Mouse (Mus musculus) cerebellum, adult (tissue): ENCODE measurements around the gene Fuz.
"Not testable (repeated sequence)": the region's sequence is repeated elsewhere in the genome, so short reads cannot be mapped to it uniquely, and the experiment has no call there.

Experiments used
- ATAC-seq: cut with Nextera tagmentation; 2 replicates; pipeline ENCODE4 v1.9.2; 2017; ENCODE audit warnings: mild to moderate bottlenecking, moderate library complexity, mixed read lengths; ENCODE audit not compliant: insufficient number of reproducible peaks, low FRiP score, low TSS enrichment

Gene Fuz

DNA sequence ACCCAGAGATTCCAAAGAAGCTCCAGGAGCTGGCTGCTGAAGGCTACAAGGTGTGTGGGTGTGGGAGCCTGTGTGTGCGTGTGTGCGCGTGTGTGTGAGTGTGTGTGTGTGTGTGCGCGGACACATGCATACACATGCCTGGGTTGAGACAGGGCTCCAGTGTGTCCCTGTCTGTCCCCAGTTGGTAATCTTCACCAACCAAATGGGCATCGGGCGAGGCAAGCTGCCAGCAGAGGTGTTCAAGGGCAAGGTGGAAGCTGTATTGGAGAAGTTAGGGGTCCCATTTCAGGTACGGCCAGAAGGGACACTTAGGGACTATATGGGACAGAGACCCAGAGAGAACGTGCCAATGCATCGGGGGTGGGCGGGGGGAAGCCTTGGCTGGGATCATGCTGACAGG is 36.0 kb upstream of the Fuz start:
- ATAC-seq = no peak

DNA sequence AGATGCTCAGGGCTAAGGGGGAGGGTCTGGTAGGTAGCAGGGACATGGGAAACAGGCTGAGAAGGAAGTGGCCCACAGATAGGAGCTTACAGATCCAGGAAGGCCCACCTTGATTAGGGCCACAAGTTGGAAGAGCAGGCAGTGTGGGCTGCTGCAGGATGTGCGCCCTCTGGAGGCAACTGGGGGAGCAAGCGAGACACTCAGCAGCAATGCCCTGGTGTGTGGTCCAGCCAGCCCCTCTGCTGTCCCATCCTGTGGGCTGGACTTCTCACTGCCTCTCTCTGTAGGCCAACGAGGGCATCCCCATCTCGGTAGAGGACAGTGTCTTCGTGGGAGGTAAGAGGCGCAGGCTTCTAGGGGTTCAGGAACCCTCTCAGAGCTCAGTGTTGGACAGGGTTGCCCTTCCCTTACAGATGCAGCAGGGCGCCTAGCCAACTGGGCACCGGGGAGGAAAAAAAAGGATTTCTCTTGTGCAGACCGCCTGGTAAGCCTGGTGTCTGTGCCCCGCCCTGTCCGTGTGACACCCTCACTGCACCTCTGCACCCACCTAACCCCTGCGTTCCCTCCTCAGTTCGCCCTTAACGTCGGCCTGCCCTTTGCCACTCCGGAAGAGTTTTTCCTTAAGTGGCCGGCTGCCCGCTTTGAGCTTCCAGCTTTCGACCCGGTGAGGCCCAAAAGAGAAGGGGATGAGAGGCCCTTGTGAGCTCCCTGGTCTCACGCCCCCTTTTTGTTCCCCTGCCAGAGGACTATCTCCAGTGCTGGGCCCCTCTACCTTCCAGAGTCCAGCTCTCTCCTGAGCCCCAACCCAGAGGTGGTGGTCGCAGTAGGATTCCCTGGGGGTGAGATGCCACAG is 35.1 kb upstream of the Fuz start:
- no peak for ATAC-seq

DNA sequence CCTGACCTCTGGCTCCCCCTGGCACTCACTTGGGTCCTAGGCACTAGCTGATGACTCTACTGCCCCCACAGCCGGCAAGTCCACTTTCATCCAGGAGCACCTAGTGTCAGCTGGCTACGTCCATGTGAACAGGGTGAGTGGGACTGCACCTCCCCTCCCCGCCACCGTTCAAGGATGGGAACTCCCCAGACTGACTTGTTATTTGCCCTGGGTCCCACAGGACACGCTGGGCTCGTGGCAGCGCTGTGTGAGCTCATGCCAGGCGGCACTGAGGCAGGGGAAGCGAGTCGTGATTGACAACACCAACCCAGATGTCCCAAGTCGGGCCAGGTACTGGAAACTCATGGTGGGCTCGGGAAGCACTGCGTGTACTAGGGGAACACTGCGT is 34.5 kb upstream of the Fuz start:
- no peak for ATAC-seq

DNA sequence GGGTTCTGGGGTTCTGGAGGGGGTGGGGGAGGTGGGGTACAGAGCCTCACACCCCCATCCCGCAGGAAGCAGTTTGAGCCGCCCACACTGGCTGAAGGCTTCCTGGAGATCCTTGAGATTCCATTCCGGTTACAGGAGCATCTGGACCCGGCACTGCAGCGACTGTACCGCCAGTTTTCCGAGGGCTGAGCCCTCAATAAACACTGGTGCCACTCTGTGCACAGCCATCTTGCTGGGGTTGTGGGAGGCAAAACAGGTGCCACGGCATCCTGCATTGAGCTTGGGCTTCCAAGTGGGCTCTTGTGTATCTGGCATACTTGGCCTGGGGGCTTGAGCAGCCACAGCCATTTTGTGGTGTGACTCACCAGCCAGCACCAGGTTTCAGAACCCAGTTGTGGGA is 33.4 kb upstream of the Fuz start:
- no peak for ATAC-seq

DNA sequence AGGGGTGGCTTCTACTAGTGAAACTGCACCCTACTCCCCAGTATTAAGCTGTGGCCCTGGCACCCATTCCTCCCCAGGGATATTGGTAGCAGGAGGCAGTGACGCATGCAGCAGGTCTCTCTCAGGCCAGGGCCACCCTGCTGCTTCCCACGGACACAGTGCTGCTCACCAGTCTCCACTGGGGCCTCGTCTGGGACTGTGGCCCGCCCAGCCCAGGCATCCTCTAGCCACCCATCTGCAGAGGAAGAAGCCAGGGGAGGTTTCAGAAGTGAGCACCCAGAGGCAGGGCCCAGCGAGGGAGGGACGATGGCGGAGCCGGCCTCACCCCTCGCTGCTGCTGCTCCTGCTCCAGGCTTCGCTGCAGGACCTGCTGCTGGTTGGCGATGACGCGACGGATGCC is 32.7 kb upstream of the Fuz start:
- no peak for ATAC-seq

DNA sequence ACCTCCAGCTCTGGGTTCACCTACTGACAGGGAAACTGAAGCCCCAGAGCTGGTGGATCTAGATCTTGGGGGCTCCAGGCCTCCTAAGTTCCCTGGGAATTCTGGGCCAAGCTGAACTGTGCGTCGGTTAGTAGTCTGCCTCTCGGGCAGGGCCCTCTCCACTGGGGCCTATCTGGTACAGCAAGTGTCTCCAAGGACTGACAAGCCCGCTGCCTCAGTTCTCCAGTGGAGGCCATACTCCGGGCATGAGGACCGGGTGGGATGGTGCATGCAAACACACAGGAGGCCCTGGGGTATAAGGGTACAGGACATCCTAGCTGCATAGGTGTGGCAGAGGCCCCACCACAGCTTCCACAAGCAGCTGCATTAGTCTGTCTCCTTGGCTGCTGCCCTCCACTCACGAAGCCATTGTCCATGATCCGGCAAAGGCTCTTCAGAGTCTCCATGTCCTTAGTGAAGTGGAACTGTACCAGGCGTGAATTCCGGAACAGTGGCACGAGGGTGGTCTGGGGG is 31.8 kb upstream of the Fuz start:
- no peak for ATAC-seq

DNA sequence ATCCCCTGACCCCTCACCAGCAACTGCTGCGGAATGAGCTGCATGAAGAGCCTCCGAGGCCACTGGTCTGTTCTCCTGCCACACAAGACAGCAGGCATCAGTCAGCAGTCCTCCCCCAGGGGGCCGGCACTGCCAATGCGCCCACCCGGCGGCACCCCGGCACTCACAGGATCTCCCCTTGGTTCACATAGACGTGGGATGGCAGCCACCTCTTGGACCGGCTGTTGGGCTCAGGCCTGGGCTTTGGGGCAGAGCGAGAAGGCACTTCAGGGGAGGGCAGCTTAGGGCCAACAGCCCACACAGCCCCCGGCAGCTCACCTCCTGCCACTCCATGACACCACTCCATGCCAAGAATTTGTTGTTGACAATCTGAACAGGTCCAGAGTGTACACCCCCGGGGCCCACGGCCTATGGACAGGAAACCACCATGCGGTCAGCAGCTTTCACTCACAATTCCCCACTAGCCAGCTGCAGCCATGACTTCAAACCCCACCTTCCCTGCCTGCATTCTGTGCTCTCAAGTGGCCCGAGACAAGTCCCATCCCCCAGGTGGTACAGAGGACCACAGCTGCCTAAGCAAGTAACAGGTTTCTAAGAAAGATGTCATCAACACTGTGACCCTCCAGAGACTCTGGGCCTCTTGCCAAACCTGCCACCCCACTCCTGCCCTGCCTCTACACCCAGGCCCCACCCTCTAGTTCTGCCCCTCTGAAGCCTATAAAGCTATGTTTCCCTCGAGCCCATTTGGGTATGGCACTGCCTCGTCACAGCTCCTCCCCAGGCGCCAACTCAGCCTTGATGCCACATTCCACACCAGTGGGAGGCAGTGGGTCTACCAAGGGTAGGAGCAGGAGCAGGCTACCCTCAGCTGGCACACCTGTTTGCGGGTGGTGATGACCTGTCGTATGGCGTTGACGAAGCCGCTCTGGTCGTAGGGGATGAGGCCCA is 31.0 kb upstream of the Fuz start:
- ATAC-seq = no peak

DNA sequence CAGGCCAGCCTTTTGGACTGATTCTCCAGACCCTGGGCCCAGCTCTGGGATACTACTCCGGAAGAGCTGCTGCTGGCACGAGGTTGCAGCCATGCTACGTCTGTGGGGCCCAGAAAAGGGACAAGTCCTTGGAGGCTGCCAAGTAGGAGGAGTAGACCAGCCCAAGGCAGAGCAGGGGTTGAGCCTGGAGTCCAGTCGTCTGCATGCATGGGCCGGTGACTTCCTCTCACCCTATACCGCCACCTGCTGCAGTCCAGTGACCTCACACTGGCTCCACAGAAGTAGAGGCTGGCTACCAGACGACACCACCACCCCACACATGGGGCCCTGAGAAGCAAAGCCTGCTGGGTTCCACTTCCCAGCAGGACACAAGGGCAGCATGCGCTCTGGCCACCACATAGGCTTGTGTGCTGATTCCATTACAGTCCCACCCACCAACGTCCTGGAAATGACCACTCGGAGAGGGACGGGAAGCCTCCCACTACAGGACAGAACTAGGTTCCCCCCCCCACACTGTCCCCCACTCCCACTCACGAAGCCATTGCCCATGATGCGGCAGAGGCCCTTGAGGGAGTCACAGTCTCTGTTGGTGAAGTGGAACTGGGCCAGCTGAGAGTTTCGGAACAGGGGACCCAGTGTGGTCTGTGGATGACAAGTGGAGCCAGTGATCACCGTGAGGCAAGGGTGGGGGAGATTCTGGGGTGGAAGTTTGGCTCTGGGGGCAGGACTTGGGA is 29.4 kb upstream of the Fuz start:
- no peak for ATAC-seq

DNA sequence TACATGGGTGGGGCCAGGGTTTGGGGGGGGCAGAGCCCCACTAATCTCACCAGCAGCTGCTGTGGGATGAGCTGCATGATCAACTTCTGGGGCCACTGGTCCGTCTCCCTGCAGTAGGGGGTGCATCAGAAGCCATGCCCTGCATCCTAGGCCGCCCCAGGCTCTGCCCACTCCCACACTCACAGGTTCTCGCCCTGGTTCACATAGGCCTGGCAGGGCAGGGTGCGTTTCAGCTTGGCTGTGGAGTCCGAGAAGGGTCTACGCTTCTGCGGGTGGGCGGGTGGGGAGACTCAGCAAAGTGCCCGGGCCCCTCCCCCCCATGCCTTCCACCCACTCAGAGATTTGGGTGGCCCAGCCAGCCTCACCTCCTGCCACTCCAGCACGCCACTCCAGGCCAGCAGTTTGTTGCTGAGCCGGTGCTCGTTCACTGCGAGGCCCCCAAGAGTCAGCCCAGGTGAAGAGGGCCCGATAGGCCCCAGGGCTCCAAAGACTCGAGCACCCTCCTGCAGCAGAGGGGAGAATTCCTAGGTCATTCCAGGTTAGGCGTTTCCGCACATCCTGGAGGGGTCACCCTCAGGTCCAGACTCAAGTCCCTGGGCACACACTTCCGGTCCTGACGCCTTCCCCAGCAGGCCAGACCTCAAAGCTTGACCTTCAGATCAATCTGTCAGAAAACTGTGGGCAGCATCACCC is 28.7 kb upstream of the Fuz start:
- ATAC-seq = no peak

DNA sequence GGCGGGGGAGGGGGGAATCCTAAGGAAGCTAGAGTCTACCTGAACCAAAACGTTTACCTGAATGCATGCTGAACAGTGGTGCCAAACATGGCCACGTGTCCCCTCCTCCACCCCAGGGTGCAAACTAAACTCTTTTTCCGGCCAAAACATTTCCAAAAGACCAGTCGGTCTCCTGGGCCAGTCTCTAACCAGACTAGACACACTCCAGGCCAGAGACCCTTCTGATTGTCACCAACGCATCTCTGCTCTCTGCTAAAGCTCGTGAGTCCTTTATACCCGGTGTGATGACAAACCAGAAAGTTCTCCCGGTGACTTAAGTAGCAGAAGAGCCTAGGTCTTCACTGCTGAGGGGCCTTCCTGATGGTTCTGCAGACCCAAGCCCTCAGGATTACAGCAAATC is 28.1 kb upstream of the Fuz start:
- no peak for ATAC-seq

DNA sequence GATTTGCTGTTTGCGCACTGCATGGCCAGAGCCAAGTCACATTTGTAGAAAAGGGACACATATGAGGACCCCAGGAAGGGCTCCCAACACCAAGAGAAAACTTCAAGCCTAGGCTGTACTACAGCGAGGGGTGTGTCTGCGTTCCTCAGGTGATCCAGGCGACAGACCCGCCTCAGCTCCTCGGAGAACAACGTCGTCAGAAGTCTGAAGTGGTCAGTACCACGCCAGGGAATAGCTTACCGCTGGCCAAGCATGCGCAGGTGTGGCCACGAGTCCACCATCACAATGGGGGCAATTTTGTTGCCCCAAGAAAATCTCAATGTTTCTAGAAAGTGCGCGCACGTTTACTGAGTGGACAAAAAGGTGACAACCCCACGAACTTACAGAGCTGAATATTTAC is 27.4 kb upstream of the Fuz start:
- no peak for ATAC-seq

DNA sequence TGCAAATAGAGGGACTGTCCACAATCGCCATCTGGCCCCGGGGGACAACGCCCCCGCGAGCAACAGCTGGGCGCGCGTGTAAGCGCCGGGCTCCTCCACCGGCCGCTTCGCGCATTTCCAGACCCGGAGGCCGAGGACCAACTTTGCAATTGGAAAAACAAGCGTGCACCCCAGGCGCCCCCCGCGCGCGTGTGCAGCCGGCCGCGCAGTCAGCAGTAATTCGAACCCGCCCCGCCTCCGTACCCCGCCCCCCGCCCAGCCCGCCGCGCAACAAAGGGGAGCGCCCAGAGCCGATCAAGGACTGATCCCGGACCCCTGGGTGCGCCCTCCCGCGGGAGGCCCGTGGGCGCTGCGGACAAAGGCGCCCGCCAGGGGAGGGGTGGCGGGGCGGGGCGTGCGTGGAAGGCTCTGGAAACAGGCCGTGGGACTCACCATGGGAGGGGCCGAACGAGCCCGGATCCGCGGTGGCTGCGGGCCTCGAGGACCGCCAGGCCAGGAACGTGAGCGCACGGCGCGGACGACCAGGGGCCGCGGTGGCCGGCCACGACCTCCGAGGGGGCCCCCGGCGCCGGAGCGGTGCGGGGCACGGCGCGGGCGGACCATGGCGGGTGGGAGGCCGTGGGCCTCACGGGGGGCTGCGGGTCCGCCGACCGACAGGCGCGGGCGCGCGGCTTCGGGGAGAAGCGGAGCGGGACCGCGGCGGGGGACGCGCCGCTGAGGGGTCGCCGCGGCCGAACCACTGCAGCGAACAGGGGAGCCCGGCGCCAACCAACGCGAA is 26.8 kb upstream of the Fuz start:
- ATAC-seq = peak; percentile 28; the same call in 1 of the 2 replicates

DNA sequence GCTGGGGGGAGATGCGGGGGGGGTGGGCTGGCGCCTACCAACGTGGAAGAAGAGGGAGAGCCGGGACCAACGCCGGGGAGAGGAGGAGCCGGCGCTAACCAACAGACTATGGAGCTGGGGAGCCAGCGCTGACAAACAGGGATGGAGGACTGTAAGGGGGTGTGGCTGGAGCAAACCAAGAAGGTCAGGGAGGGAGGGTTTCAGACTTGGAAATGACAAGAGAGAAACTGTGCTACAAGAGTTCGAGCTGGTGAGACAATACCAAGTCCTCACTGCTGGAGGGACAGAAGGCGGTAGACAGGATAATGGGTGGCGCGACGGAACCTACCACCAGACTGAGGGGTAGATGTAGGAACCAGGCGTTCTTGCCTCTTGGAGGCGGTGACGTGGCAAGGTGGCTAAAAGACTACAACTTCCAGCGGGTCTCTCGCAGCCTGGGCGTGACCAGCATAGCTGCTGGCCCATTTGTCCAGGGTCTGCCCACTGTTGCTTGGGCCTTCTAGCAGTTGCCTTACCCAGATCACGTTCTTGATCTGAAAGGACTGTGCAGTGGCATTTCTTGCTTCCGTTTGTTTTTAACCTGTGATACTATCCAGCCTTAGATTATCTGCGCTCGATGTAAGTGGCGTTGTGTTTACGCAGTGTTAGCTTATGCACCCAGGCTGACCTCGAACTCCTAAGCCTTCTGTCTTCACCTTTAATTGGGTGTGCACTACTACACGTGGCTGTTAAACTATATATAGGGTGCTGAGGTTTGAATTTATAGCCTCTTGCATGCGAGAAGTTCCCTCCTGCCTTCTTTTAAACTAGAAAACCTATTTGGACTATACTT is 26.0 kb upstream of the Fuz start, which contains the start of gene Ptov1:
TSS of gene Ptov1 (minus strand) at position 92 of the 832 bp plus-strand sequence.
- peak; percentile 92 for ATAC-seq

DNA sequence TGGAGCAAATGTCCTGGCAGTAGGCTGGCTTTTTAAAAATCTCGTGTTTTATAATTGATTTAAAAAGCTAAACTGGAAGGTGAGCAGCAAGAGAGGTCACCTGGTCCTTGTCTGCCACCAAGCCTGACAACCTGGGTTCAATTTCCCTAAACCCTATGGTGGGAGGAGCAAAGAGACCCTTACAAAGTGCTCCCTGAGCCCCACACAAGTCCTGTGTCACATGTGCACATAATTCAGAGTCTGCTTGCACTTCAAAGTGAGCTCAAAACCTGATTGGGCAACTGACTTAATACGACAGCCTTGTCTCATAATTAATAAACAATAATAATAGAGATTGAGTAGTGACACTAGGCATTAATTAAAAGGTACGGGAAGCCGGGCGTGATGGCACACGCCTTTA is 25.3 kb upstream of the Fuz start:
- ATAC-seq = no peak

DNA sequence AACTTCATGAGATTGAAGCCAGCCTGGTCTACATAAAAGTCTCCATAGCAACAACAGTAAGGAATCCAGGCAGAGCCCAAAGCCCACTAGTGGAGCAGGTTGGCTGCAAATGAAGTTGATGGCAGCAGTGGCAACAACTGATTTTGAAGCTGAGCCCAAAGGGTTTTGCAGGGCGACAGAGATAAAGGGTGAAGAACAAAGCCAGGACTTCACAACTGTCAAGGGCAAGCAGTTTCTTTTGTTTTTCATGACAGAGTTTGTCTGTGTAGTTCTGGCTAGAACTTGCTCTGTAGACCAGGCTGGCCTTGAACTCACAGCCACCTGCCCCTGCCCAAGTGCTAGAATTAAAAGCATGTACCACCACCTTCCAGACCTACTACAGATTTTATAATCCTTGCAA is 24.7 kb upstream of the Fuz start:
- no peak for ATAC-seq

DNA sequence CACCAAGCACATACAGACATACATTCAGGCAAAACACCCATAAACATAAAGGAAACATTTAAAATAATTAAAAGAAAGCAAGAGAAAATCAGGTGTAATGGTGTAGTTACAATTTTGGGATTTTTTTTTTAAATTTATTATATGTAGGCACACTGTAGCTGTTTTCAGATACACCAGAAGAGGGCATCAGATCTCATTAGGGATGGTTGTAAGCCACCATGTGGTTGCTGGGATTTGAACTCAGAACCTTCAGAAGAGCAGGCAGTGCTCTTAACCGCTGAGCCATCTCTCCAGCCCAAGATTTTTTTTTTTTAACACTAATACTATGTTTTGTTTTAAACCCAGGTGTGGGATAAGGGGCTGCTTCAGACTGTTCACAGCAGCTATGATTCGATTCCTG is 24.1 kb upstream of the Fuz start:
- not testable (repeated sequence) for ATAC-seq

DNA sequence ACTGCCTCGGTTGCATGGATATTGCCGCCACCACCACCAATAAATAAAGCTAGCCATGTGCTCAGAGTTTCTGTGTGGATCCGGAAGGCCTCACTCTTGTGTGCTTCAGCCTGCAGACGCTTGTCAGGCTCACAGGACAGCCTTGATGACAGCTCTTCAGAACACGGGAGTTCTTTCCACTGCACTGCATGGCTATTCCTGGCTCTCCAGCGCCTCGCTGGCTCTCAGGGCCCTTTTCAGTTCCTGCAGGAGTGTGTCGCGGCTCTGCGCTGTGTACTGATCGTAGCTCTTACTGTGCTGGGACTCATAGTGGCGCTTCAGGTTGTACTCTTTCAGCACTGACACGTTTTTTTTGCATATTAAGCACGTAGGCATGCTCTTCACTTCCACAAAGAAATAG is 18.0 kb upstream of the Fuz start:
- ATAC-seq = no peak

DNA sequence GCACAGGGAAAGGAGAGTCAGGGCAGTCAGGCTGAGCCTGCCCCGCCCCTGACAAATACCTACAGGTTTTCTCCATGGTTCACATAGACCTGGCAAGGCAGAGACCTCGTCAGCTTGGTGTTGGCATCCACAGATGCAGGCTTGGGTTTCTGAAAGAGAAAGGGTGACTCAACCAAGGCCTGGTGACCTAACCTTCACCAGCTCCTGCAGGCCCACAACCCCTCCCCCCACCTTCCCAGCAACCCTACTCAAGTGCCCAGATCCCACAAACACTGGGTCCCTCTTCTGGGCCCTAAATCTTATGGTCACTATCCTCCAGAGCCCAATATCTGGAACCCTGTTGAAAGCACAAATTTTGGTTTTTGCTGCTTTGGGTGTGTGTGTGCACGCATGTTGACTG is 12.8 kb upstream of the Fuz start:
- no peak for ATAC-seq
